Mouse (Mus musculus) heart, adult 8-10 months (tissue): ENCODE results near the gene Atp1b1. TPM values are rescaled to one million over a fixed set of nuclear protein-coding genes. Genes with fewer than 3 reads are reported as not detected.

Source experiments
- DNase-seq: peaks from one replicate; pipeline ENCODE4 v3.0.0; 2022; ENCODE audit warnings: low spot score
- total RNA-seq, 4 experiments: library from RNA; stranded (reverse); gene quantifications; 2 replicates each; pipeline ENCODE4 v1.2.4; 2022

The Atp1b1 gene
- total RNA-seq, 4 experiments from 2014 or later: 315 to 378 (median 343) TPM

DNA sequence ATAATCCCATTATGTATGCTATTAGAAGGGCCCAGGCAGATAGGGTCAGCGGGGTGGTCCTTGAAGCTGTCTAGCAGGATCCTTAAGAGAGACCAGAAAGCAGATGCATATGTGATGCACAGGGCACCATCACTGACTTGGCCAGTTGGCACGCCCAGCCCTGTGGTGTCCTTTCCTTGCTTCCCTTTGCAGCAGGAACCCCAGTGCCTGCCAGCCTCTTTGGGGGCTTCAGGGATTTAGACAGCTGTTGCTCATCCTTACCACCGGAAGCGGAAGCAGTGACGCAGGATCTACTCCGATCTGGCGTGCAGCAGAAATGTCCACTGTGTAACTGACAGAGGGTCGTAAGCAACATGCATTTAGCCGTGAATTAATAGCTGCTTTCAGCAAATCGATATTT is 9.3 kb upstream of the Atp1b1 start:
- DNase-seq: no peak

DNA sequence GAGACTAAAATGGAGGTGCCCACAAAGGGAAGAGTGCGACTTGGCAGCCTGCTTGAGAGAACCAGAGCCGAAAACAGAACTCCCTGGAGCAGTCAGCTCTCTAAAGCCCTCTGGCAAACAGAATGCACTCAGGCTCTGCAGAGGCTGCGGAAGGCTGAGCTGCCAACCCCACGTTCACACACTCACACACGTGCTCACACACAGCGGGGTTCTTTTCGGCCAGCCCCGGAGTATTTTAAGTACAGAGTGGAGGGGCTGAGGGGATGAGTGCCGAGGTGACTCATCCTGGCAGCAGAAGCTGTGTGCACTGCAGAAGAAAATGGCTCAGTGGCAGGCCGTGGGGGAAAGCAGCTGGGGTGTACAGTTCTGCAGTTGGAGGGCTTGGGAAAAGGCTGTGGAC is 3.6 kb upstream of the Atp1b1 start:
- peak; percentile 62 for DNase-seq

GRCm38 (mm10) chr1:164460921-164461697 is 3.0 kb upstream of the Atp1b1 start:
- no peak for DNase-seq

DNA sequence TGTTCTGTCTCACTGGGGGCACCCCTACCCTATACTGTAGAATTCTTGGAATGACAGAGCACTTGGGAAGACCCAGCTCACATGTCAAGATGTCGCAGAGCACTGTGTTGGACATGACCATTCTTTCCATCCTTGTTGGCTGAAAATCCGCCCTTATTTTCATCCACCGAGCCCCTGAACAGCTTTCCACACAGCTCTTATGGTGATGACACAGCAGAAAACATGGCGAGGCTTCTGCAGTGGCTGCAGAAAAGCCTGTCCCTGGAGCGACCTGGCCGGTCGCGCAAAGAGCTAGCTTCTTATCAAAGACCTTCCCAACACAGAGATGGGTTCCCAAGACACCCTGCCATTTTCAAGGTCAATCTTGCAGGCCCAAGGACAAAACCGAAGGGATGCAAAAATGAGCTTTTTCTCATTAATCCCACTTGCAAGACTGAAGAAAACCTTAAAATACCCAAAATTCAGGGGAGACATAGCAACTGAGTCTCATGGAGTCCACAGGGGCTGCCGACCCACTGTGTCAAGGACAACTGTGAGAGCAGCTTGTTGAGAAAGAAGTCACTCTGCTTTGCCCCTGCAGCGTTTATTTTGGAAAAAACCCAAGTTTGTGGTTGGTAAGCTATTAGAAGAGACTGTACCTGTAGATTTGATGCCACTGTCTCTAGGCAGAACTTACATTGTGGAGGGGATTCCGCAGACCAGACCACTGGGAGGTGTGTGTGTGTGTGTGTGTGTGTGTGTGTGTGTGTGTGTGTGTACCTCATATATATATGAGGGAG is 1.2 kb upstream of the Atp1b1 start:
- no peak for DNase-seq

- DNase-seq: peak; percentile 33
These were observed 481 bp upstream of the Atp1b1 start for GRCm38 (mm10) chr1:164458621-164459051.

- DNase-seq: no peak
These were observed 467 bp downstream of the Atp1b1 start for GRCm38 (mm10) chr1:164457531-164458244.

- DNase-seq: no peak
These were observed 1.4 kb downstream of the Atp1b1 start for GRCm38 (mm10) chr1:164456731-164457130.

DNA sequence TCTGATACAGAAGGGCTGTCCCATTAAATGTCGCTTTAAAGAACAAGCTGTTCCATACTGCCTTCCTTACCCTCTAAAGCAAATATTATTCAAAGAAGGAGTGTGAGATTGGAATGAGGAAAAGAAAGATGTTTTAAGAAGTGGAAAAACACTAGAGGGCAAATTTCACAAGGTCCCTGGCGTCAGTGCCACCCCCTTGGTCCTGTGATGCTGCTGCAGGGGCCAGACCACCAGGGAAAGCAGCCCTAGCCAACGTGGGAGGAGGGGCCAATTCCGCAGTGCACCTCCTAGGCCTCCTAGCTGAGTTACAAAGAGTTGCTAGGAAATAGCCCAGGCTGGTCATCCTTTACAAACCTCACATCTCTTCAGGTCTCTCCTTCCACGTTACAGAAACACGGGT is 2.1 kb downstream of the Atp1b1 start:
- DNase-seq: no peak

- no peak for DNase-seq
These were observed 2.5 kb downstream of the Atp1b1 start for GRCm38 (mm10) chr1:164455614-164456013.

DNA sequence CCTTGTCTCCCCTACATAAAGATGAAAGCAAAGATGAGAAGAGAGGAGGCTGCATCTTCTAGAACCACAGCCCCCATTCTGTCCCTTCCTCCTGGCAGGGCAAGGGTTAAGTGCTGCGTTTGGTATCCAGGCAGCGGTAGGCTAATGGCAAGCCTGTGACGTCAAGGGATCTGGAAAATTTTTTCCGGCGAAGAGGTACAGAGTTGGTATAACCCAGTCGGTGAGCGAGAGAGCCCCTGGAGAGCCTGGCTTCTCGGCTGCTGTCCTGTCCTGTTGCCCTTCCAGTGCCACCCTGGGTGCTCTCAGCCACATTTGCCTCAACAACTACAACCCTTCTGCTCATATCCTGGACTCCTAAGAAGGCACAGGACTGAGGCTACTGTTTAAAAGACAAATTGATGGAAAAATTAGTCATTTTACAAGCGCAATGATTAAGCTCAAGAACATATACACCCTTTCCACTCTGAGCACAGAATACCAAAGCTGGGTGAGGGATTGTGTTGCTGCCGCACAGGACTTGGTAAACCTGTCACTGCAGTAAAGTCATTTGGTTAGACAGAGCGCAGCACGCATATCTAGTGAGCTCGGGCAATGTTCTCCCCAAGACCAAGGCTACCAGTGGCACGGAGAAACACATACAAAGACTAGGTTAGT is 3.3 kb downstream of the Atp1b1 start:
- DNase-seq: no peak

DNA sequence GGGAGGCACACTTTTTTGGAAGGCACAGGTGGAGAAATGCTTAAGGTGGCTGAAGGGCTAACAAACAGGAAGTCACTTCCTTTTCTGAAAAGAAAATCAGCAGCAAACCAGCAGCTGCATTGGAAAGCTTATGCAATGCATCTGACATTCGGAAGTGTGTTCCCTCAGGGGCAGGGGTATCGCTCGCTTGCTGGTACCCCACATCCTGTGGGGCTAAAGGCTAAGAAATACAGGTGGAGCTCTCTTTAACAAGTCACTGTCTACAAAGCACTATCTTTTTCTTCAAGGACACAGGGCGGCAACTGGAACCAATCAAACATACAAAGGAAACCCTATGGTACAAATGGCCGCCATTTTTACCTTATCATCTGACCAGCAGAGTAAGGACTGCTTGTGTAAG is 4.4 kb downstream of the Atp1b1 start:
- no peak for DNase-seq

- DNase-seq: no peak
These were observed 5.0 kb downstream of the Atp1b1 start for GRCm38 (mm10) chr1:164453146-164453545.

DNA sequence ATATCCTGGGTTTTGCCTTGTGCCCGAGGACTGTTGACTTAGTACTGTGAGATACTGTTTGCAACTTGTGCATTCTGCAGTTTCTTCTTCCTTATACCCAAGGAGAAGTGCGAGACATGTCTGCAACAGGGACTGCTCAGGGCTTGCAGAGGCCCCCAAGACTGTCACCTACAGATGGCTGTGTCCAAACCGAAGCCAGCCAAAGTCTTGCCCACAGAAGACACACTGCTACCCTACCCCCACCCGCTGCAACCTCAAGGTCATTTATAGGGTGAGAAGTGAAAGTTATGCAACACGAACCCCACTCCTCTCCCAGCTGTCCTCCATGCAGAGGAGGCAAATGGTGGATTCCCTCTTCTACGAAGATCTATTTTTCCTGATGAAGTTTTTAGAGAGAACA is 5.6 kb downstream of the Atp1b1 start:
- DNase-seq: no peak

DNA sequence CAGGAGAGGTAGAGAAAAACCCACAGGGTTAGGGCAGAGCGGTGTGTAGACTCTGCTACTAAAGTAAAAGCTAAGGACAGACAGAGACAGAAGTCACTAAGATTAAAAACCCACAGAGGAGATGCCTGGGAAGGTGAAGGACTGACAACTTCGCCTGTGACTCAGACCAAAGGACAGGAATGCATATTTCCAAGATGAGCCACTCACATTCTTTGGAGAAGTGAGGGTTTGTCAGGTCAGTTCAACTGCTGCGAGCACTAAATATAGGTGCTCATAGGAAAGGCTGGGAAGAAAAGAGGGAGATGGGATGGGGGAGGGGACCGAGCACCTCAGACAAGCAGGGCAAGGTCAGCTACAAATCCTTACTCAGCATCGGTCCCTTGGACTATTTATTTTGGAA is 6.8 kb downstream of the Atp1b1 start:
- no peak for DNase-seq

DNA sequence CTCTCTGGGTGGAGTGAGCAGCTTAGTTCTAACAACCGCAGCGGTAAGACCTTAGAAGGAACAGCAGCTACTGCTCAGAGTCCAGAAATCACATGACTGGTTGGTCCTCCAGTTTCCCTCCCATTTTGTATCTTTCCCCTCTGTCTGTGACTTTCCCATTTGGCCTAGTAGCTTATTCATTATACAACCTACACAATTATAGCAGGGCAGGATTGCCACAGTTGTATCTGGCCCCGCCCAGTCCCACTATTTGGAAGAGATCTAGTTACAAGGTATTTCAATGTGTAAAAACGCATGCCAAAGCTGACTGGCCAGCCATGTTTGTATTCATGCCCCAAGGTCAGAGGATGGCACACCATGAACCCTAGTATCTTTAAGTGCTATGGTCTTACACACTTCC is 7.5 kb downstream of the Atp1b1 start:
- DNase-seq: no peak

DNA sequence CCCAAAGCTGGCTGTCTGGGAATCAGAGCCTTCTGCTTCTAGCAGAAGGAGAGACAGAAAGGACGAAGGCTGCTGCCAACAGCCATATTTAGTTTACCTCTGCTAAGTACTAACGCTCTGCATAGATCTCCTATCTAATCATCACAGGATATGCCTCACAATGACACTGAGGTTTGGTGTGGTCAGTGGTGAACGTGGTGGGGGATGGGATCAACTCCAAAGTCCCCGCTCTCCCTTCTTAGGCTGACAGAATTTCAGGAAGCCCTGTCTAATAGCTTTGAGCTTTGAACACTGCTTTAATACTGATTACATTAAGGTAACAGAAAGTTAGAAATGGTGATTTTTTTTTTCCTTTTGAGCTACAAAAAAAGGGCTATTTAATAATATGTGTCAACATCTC is 7.9 kb downstream of the Atp1b1 start:
- DNase-seq: no peak

DNA sequence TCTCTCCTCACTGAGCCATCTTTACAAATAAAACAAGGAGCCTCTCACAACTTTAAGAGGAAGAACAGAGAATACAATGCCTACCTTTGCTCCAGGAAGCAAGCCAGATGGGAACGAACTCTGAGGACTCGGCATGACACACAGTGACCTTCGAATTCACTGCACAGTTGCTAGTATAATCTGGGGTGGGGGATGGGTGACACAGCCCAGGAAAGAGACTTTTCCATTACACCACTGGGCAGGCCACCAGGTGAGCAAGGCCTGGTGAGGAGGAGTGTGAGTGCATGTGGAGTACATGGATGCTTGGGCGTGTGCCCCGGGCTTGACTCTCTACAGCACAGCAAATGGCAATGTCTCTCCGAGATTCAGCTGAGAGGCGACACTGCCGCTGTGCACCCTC is 8.5 kb downstream of the Atp1b1 start:
- no peak for DNase-seq

- DNase-seq: no peak
These were observed 10.6 kb downstream of the Atp1b1 start for GRCm38 (mm10) chr1:164447521-164447920.

DNA sequence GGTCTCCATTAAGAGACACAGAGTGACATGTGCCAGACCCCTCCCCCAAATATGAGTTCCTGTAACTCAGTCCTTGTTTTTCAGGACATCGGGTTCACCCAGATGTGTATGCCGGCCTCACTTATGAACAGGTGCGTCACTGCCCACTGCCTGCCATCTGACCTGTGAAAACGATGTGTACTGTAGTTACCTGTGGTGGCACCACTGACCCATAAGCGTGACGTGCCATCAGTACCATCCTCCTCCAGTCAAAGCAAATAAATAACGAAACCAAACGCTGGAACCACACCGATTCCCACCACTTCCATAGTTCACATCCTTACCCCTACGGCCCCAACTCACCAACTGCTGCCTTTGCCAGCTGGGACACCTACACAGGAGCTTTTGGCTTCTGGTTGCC is 11.6 kb downstream of the Atp1b1 start:
- DNase-seq: no peak

GRCm38 (mm10) chr1:164445620-164446162 is 12.5 kb downstream of the Atp1b1 start:
- DNase-seq: no peak

GRCm38 (mm10) chr1:164441408-164441974 is 16.7 kb downstream of the Atp1b1 start:
- DNase-seq: no peak
